Mouse (Mus musculus) lung, postnatal 25 days (tissue): Measurements from ENCODE around the gene Gm7030.
"Not testable (repeated sequence)": the region's sequence is repeated elsewhere in the genome, so short reads cannot be mapped to it uniquely, and the experiment has no call there.

Experiments used
- DNase-seq: peaks from one replicate; pipeline ENCODE4 v3.0.0; 2022; ENCODE audit warnings: low spot score

Gm7030 gene

GRCm38 (mm10) chr17:36135421-36136231, 6.4 kb upstream of the Gm7030 start:
- not testable (repeated sequence) for DNase-seq

GRCm38 (mm10) chr17:36131516-36132265, 2.5 kb upstream of the Gm7030 start:
- DNase-seq = no peak

GRCm38 (mm10) chr17:36128525-36128924, 700 bp downstream of the Gm7030 start:
- not testable (repeated sequence) for DNase-seq

GRCm38 (mm10) chr17:36124111-36124510, 5.1 kb downstream of the Gm7030 start:
- DNase-seq = not testable (repeated sequence)

GRCm38 (mm10) chr17:36121352-36122020, 7.7 kb downstream of the Gm7030 start, which contains the start of gene Gm19684:
Gene Gm19684 (plus strand): TSS chr17:36121678.
- DNase-seq = peak; percentile 94

GRCm38 (mm10) chr17:36120839-36121238, 8.4 kb downstream of the Gm7030 start:
- DNase-seq = not testable (repeated sequence)

- DNase-seq = not testable (repeated sequence)
Measured at GRCm38 (mm10) chr17:36116545-36116944, 12.7 kb downstream of the Gm7030 start.

GRCm38 (mm10) chr17:36113979-36114593, 15.1 kb downstream of the Gm7030 start:
- DNase-seq = not testable (repeated sequence)

GRCm38 (mm10) chr17:36111510-36111868, 17.7 kb downstream of the Gm7030 start:
- DNase-seq = peak; percentile 50

GRCm38 (mm10) chr17:36110641-36111509, 18.4 kb downstream of the Gm7030 start:
- not testable (repeated sequence) for DNase-seq

GRCm38 (mm10) chr17:36110129-36110528, 19.1 kb downstream of the Gm7030 start:
- DNase-seq = not testable (repeated sequence)

- not testable (repeated sequence) for DNase-seq
Measured at GRCm38 (mm10) chr17:36102091-36102490, 27.1 kb downstream of the Gm7030 start.

- DNase-seq = not testable (repeated sequence)
Measured at GRCm38 (mm10) chr17:36099603-36100002, 29.6 kb downstream of the Gm7030 start.

- no peak for DNase-seq
Measured at GRCm38 (mm10) chr17:36093936-36094335, 35.3 kb downstream of the Gm7030 start.

GRCm38 (mm10) chr17:36092520-36092919, 36.7 kb downstream of the Gm7030 start:
- DNase-seq = not testable (repeated sequence)

GRCm38 (mm10) chr17:36091933-36092332, 37.3 kb downstream of the Gm7030 start:
- not testable (repeated sequence) for DNase-seq

GRCm38 (mm10) chr17:36085976-36086375, 43.2 kb downstream of the Gm7030 start:
- DNase-seq = not testable (repeated sequence)

GRCm38 (mm10) chr17:36083870-36084451, 45.3 kb downstream of the Gm7030 start:
- DNase-seq = no peak

- peak; percentile 29 for DNase-seq
Measured at GRCm38 (mm10) chr17:36083266-36083869, 45.9 kb downstream of the Gm7030 start.
